ENCODE assay signal across 14 mouse cellular contexts in the genomic region with DNA sequence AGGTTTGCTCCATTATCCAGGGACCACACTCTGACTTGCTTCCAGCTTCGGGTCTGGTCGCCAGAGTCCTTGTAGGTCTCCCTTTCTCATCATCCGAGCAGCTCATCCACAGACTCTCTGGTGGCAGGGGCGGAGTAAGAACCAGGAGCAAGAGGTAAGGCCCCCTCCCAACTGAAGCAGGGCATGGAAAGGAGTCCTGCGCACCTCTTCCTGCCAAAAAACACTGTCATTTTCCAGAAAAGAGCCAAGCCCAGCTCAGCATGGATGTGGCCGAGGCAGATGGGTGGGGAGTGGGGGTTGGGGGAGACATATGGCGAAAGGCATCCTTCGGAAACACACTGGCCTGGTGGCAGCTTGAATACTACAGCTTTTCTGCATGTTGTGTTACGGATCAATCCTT. TPM values are rescaled to one million over a fixed set of nuclear protein-coding genes. Genes with fewer than 3 reads are reported as not detected.
DNase-seq lines count a peak whose midpoint lies in the region; ATAC-seq lines count a peak whose summit lies in the region.
"Had no signal": no experiment of that assay in that cellular context is flagged by ENCODE, and none has a peak within 500 bp of the region (broad histone marks: within the 10 kb centered on the region; RNA-seq: fewer than 3 reads in every experiment).

No protein-coding gene starts in this region.

- H3K4me3 ChIP-seq in neural tube, embryonic 13.5 days = no peak overlapping the region
- no peak overlapping the region for H3K4me3 ChIP-seq in hindbrain, embryonic 12.5 days
- no peak overlapping the region for H3K4me3 ChIP-seq in neural tube, embryonic 15.5 days (replicated peaks)
- no peak overlapping the region for H3K4me3 ChIP-seq in heart, embryonic 12.5 days
- H3K4me3 ChIP-seq: erythroblast, embryonic 14.5 days; heart, embryonic 13.5 days; stomach, embryonic 15.5 days had no signal

- DNase-seq in neural tube, embryonic 10.5 days (ENCODE audit: extremely low spot score, low spot score) = no peak
- peak; percentile 96 for DNase-seq in cerebellum, adult 9-11 months
- no peak for DNase-seq in spleen, adult 12 weeks (ENCODE audit: low spot score)
- DNase-seq: gastrocnemius, postnatal 10 days; liver; right cerebral cortex, postnatal 14 days had no signal

- no peak overlapping the region for H3K9ac ChIP-seq in neural tube, embryonic 13.5 days
- H3K9ac ChIP-seq in hindbrain, embryonic 12.5 days = no peak overlapping the region
- H3K9ac ChIP-seq in neural tube, embryonic 15.5 days (replicated peaks) = no peak overlapping the region
- H3K9ac ChIP-seq in heart, embryonic 12.5 days = no peak overlapping the region
- H3K9ac ChIP-seq: heart, embryonic 13.5 days; stomach, embryonic 15.5 days had no signal

- no peak overlapping the region for H3K4me2 ChIP-seq in neural tube, embryonic 13.5 days
- H3K4me2 ChIP-seq in hindbrain, embryonic 12.5 days (replicated peaks) = no peak overlapping the region
- no peak overlapping the region for H3K4me2 ChIP-seq in neural tube, embryonic 15.5 days
- H3K4me2 ChIP-seq in heart, embryonic 12.5 days = no peak overlapping the region
- H3K4me2 ChIP-seq: heart, embryonic 13.5 days; stomach, embryonic 15.5 days had no signal

- no peaks in the 10 kb centered on the region for H3K9me3 ChIP-seq in neural tube, embryonic 13.5 days
- no peaks in the 10 kb centered on the region for H3K9me3 ChIP-seq in hindbrain, embryonic 12.5 days (replicated peaks)
- H3K9me3 ChIP-seq in neural tube, embryonic 15.5 days (replicated peaks) = no peaks in the 10 kb centered on the region
- no peaks in the 10 kb centered on the region for H3K9me3 ChIP-seq in heart, embryonic 12.5 days (replicated peaks)
- H3K9me3 ChIP-seq: heart, embryonic 13.5 days; stomach, embryonic 15.5 days had no signal

- H3K36me3 ChIP-seq in neural tube, embryonic 13.5 days = peaks cover 31% of the 10 kb centered on the region
- H3K36me3 ChIP-seq in hindbrain, embryonic 12.5 days = peaks cover 18% of the 10 kb centered on the region
- H3K36me3 ChIP-seq in neural tube, embryonic 15.5 days = peaks cover 11% of the 10 kb centered on the region
- no peaks in the 10 kb centered on the region for H3K36me3 ChIP-seq in heart, embryonic 12.5 days
- H3K36me3 ChIP-seq: heart, embryonic 13.5 days; stomach, embryonic 15.5 days had no signal

- H3K4me1 ChIP-seq in neural tube, embryonic 13.5 days (replicated peaks) = peaks cover 29% of the 10 kb centered on the region
- peaks cover 22% of the 10 kb centered on the region for H3K4me1 ChIP-seq in hindbrain, embryonic 12.5 days
- peaks cover 6% of the 10 kb centered on the region for H3K4me1 ChIP-seq in neural tube, embryonic 15.5 days
- peaks cover 22% of the 10 kb centered on the region for H3K4me1 ChIP-seq in heart, embryonic 12.5 days (replicated peaks)
- H3K4me1 ChIP-seq: stomach, embryonic 15.5 days had no signal

- H3K27me3 ChIP-seq in neural tube, embryonic 13.5 days = no peaks in the 10 kb centered on the region
- no peaks in the 10 kb centered on the region for H3K27me3 ChIP-seq in hindbrain, embryonic 12.5 days
- no peaks in the 10 kb centered on the region for H3K27me3 ChIP-seq in neural tube, embryonic 15.5 days (replicated peaks)
- H3K27me3 ChIP-seq in heart, embryonic 12.5 days (replicated peaks) = peaks cover 18% of the 10 kb centered on the region
- H3K27me3 ChIP-seq: stomach, embryonic 15.5 days had no signal

- no peak for ATAC-seq in neural tube, embryonic 13.5 days (ENCODE audit: low read depth)
- no peak for ATAC-seq in hindbrain, embryonic 12.5 days (ENCODE audit: low FRiP score)
- no peak for ATAC-seq in neural tube, embryonic 15.5 days (ENCODE audit: low FRiP score)
- no peak for ATAC-seq in heart, embryonic 12.5 days (ENCODE audit: insufficient number of reproducible peaks, low FRiP score)
- ATAC-seq: lung, postnatal 0 days had no signal

- WGBS in neural tube, embryonic 13.5 days = 62% methylated on average over 9 of the region's 9 CpGs
- 68% methylated on average over 9 of the region's 9 CpGs for WGBS in hindbrain, embryonic 12.5 days
- 61% methylated on average over 9 of the region's 9 CpGs for WGBS in neural tube, embryonic 15.5 days
- WGBS in heart, embryonic 12.5 days = 73% methylated on average over 9 of the region's 9 CpGs

- H3K27ac ChIP-seq in neural tube, embryonic 13.5 days (replicated peaks) = peak overlapping the region; percentile 76
- peak overlapping the region; percentile 36; the same call in 1 of the 2 replicates for H3K27ac ChIP-seq in hindbrain, embryonic 12.5 days
- H3K27ac ChIP-seq in neural tube, embryonic 15.5 days (replicated peaks) = peak overlapping the region; percentile 28; the same call in 1 of the 2 replicates
- no peak overlapping the region for H3K27ac ChIP-seq in heart, embryonic 12.5 days (ENCODE audit: poor library complexity, severe bottlenecking)
- H3K27ac ChIP-seq: heart, embryonic 13.5 days; stomach, embryonic 15.5 days had no signal

RNA-seq across cellular contexts. Expression of a gene that starts 26.5 kb away (rescaled TPM):
- 84.9 and 102 TPM in 2 replicates for polyA plus RNA-seq in neural tube, embryonic 13.5 days (2015; fragmentation: Nextera tagmentation; extraction: Ambion mirVana)
- polyA plus RNA-seq in hindbrain, embryonic 12.5 days (2016; fragmentation: Nextera tagmentation; extraction: Ambion mirVana) = 83.8 and 88.4 TPM in 2 replicates
- 17.7 and 22.1 TPM in 2 replicates for polyA plus RNA-seq in neural tube, embryonic 15.5 days (2015; fragmentation: Nextera tagmentation; extraction: Ambion mirVana)
- polyA plus RNA-seq in heart, embryonic 12.5 days (2016; fragmentation: Nextera tagmentation; extraction: Ambion mirVana) = 0.18 and 0.20 TPM in 2 replicates

Comparison
In these comparisons a context has a peak if more than half of its experiments do, and no peak if none do; other contexts are left out.
1. RNA of a gene that starts 26.5 kb away (polyA plus RNA-seq): 84.9 to 102 TPM in neural tube, embryonic 13.5 days, 83.8 to 88.4 TPM in hindbrain, embryonic 12.5 days and 17.7 to 22.1 TPM in neural tube, embryonic 15.5 days; 0.18 to 0.20 TPM in heart, embryonic 12.5 days; every median in the first group is over 10 times any median in the second.